Mouse (Mus musculus) stomach, embryonic 14.5 days (tissue): Measurements from ENCODE around the gene Zfr. TPM values are rescaled to one million over a fixed set of nuclear protein-coding genes. Genes with fewer than 3 reads are reported as not detected.

Experiments used
- ATAC-seq: fragments of 200-750 bp; cut with Nextera tagmentation; 2 replicates; pipeline ENCODE4 v1.8.0; 2017; ENCODE audit warnings: low read depth, moderate TSS enrichment; ENCODE audit not compliant: insufficient number of reproducible peaks, insufficient read depth, low FRiP score
- H3K27ac ChIP-seq: fragments of 300-500 bp; sonication (generic); 2 replicates; pipeline ENCODE4 v1.5.1; 2014; ENCODE audit warnings: mild to moderate bottlenecking, low read length, moderate library complexity, mixed read lengths
- H3K27me3 ChIP-seq: fragments of 300-500 bp; sonication (generic); 2 replicates; pipeline ENCODE4 v1.6.1; 2014; ENCODE audit warnings: low read length, control low read depth, mixed read lengths; ENCODE audit not compliant: control insufficient read depth, insufficient read depth
- H3K36me3 ChIP-seq: fragments of 300-500 bp; sonication (generic); 2 replicates; pipeline ENCODE4 v1.6.1; 2014; ENCODE audit warnings: mild to moderate bottlenecking, control low read depth, low read length, moderate library complexity, mixed read lengths; ENCODE audit not compliant: control insufficient read depth, insufficient read depth
- H3K4me1 ChIP-seq: fragments of 300-500 bp; sonication (generic); 2 replicates; pipeline ENCODE4 v1.6.1; 2014; ENCODE audit warnings: low read length, control low read depth, mixed read lengths; ENCODE audit not compliant: control insufficient read depth, insufficient read depth
- H3K4me2 ChIP-seq: fragments of 300-500 bp; sonication (generic); replicated peaks from 2 replicates; pipeline ENCODE4 v1.6.1; 2014; ENCODE audit warnings: low read depth, low read length, control low read depth
- H3K4me3 ChIP-seq: fragments of 300-500 bp; sonication (generic); 2 replicates; pipeline ENCODE4 v1.5.1; 2014; ENCODE audit warnings: low read depth, low read length, control low read depth
- H3K9ac ChIP-seq: fragments of 300-500 bp; sonication (generic); replicated peaks from 2 replicates; pipeline ENCODE4 v1.6.1; 2014; ENCODE audit warnings: low read depth, mild to moderate bottlenecking, control low read depth, low read length, moderate library complexity, mixed read lengths
- H3K9me3 ChIP-seq: fragments of 300-500 bp; sonication (generic); 2 replicates; pipeline ENCODE4 v1.6.1; 2016; ENCODE audit warnings: low read depth, low read length, control low read depth; ENCODE audit not compliant: control insufficient read depth
- WGBS: fragments of 180-500 bp; shearing (Covaris S2); extraction: QIAGEN DNeasy Blood & Tissue Kit; methylation state at CpG from one replicate; pipeline ENCODE4 v1.1.7; 2014; 5-methylcytosine and 5-hydroxymethylcytosine counted together
- polyA plus RNA-seq: library from polyadenylated mRNA; unstranded; fragments of >200 nt; fragmentation: Nextera tagmentation; extraction: Ambion mirVana; gene quantifications from 2 replicates; pipeline ENCODE4 v1.2.1, GENCODE M21; 2014

Zfr gene
- polyA plus RNA-seq, 1 experiment from 2014 or later, result 181 TPM

DNA sequence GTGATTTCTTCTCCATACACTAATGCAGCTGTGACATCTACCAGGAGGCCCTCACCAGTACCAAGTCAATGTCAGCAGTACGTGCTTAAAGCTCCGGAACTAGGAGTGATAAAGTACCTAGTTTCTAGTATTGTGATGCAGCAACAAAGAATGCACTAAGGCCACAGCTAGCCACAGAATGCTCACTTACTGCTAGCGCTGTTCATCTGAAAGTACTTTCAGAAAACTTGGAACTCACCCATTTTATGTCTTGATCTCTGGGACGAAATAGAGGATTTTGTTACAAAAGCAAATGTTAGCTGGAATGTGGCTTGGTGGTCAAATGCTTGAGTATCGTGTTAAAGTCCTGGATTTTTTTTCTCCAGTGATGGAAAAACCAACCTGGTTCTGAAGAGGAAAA lies 30.0 kb upstream of the Zfr start:
- no peak overlapping the region for H3K4me2 ChIP-seq
- 67% methylated on average over 5 of the region's 5 CpGs for WGBS
- no peaks in the 10 kb centered on the region for H3K36me3 ChIP-seq
- no peak overlapping the region for H3K9ac ChIP-seq
- H3K4me3 ChIP-seq, result no peak overlapping the region
- no peaks in the 10 kb centered on the region for H3K9me3 ChIP-seq
- peaks cover 7% of the 10 kb centered on the region; the same call in 1 of the 2 replicates for H3K4me1 ChIP-seq
- H3K27me3 ChIP-seq, result no peaks in the 10 kb centered on the region
- ATAC-seq, result no peak
- no peak overlapping the region for H3K27ac ChIP-seq

DNA sequence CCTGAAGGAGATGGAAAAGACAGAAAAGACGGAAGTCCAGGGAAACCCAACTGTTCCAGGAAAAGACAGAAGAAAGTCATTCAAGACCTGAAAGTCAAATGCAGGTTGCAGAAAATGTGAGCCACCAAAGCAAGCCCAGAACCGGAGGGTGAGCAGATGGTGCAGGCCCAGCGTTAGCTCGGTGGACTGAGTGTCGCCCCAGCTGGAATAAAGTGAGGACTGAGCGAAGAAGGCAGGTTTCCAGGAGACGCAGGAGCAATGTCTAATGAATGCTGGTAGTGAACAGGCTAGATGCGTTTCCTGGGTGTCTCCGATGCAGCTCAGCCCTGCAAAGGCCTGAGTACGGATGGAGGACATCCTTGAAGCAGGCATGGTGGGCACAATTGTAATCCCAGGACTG lies 29.5 kb upstream of the Zfr start:
- Histone ChIP-seq H3K9me3 (no peaks in the 10 kb centered on the region), H3K4me3 (no peak overlapping the region), H3K27ac (no peak overlapping the region), H3K9ac (no peak overlapping the region), H3K36me3 (no peaks in the 10 kb centered on the region), H3K27me3 (no peaks in the 10 kb centered on the region), H3K4me1 (peaks cover 7% of the 10 kb centered on the region; the same call in 1 of the 2 replicates), H3K4me2 (no peak overlapping the region)
- 88% methylated on average over 10 of the region's 10 CpGs for WGBS
- ATAC-seq, result no peak

DNA sequence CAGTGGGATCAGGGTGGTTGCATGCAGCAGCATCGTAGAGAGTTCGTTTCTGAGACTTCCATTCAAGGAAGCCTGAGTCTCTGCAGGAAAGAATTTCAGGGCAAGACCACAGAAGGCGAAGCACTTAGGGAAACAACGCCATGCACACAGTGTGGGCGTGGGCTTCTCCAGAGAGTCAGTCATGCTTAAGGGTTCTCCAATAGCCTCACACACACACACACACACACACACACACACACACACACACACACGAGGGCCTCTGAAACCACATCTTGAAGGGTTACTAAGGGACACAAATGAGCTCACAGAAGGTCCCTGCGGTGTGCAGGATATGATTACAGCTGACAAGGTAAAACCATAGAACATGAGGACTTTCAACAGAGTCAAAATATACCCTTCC lies 27.5 kb upstream of the Zfr start:
- H3K4me2 ChIP-seq, result no peak overlapping the region
- ATAC-seq, result no peak
- no peaks in the 10 kb centered on the region for H3K36me3 ChIP-seq
- 80% methylated on average over 7 of the region's 7 CpGs for WGBS
- H3K4me3 ChIP-seq, result no peak overlapping the region
- no peak overlapping the region for H3K9ac ChIP-seq
- no peaks in the 10 kb centered on the region for H3K4me1 ChIP-seq
- no peaks in the 10 kb centered on the region for H3K9me3 ChIP-seq
- H3K27me3 ChIP-seq, result no peaks in the 10 kb centered on the region
- H3K27ac ChIP-seq, result no peak overlapping the region

DNA sequence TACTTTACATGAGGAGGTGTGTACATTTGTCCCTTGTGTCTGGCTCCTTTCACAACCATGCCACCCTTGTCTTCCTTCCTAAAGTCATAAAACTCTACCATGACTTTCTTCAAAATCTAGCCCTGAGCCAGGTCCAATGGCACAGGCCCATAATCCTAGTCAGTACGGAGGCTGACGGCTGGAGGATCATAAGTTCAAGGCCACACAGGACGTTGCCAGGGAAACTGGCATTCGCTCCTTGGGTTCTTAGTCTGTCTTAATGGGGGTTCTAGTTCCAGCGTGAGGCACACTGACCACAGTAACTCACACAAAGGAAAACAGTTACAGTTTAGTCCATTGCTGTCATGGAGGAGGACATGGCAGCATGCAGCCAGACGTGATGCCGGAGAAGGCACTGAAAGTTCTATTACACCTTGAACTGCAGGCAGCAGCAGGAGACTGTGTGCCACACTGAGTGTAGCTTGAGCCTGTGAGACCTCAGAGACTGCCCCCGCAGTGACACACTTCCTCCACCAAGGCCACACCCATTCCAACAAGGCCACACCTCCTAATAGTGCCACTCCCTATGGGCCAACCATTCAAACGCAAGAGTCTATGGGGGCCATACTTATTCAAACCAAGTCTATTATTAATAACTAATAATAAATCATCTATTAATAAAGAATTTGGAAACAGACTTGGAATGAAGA lies 26.5 kb upstream of the Zfr start:
- no peaks in the 10 kb centered on the region for H3K27me3 ChIP-seq
- H3K27ac ChIP-seq, result no peak overlapping the region
- no peak overlapping the region for H3K4me3 ChIP-seq
- no peak for ATAC-seq
- no peaks in the 10 kb centered on the region for H3K4me1 ChIP-seq
- no peak overlapping the region for H3K4me2 ChIP-seq
- H3K9me3 ChIP-seq, result no peaks in the 10 kb centered on the region
- no peaks in the 10 kb centered on the region for H3K36me3 ChIP-seq
- H3K9ac ChIP-seq, result no peak overlapping the region
- 87% methylated on average over 9 of the region's 9 CpGs for WGBS

DNA sequence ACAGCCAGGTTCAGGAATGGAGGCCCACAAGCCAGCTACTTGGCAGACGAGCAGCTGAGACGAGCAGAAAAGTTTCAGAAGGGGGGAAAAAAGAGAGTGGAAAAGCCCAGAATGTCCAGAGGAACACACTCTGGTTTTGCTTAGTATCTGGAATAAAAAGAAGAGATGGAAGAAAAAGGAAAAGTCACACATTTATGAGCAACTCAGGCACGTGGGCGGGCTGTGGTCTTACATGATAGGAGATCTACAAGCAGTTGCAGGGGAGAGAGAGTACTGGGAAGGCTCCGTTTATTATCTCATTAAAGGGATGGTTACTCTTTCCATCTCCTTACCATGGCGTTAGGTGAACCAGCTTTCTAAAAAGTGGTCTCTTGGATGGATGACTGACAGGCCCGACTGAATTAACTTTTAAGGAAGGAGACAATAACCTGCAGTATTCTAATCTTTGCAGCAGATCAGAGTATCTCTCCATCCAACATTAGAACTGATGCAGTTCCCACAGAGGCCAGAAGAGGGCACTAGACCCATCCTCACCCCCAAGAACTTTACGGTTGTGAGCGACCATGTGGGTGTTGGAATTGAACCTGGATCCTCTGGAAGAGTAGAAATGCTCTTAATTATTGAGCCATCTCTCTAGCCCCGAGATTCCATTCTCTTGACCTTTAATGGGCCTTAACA lies 25.7 kb upstream of the Zfr start:
- no peak overlapping the region for H3K9ac ChIP-seq
- H3K36me3 ChIP-seq, result no peaks in the 10 kb centered on the region
- H3K9me3 ChIP-seq, result no peaks in the 10 kb centered on the region
- no peak overlapping the region for H3K4me3 ChIP-seq
- no peaks in the 10 kb centered on the region for H3K4me1 ChIP-seq
- no peaks in the 10 kb centered on the region for H3K27me3 ChIP-seq
- 60% methylated on average over 10 of the region's 10 CpGs for WGBS
- H3K27ac ChIP-seq, result no peak overlapping the region
- no peak for ATAC-seq
- no peak overlapping the region for H3K4me2 ChIP-seq

DNA sequence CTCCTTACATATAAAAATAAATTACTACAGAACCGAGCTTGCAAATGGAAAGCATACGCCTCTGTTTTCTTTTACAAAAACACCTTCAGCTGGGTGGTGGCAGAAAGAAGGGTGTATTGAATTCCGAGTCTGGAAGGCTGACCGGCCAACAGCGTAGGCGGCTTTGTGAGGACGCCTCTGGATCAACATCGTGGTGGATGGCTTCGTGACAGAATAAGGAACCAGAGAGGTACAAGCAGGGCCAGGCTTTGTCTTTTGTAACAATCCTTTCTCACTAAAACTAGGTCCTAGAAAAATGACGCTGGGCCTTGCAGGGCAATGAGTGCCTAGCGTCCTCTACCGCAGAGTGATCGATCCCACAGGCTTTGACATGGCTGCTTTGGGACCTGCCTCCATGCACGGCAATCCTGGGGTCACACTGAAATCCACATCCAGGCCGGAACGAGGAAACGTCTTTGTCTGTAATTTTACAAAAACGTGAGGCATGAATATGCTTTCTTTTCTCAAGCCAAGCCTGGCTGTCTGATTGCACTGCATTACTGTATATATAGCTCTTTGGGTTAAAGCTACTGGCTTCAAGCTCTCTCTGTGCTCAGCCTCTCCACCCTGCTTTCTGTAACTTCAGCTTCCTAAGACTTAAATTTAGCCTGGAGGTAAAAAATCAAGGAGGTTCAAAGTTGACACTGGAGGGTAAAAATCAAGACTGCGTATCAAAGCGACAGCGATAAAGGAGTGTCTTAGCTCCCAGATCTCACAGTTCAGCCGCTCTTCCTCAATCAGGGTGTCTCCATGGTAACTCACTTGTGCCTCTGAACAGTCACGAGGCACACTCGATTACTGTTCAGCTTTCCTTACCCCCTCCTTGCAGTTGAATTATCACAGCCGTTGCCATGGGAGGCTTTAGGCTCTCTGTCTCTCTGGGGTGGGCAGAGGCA lies 24.3 kb upstream of the Zfr start:
- Histone ChIP-seq H3K4me3 (no peak overlapping the region), H3K36me3 (no peaks in the 10 kb centered on the region), H3K27ac (no peak overlapping the region), H3K4me2 (no peak overlapping the region), H3K27me3 (no peaks in the 10 kb centered on the region), H3K4me1 (no peaks in the 10 kb centered on the region), H3K9me3 (peaks cover 4% of the 10 kb centered on the region; the same call in 1 of the 2 replicates), H3K9ac (no peak overlapping the region)
- WGBS, result 78% methylated on average over 25 of the region's 25 CpGs
- no peak for ATAC-seq

DNA sequence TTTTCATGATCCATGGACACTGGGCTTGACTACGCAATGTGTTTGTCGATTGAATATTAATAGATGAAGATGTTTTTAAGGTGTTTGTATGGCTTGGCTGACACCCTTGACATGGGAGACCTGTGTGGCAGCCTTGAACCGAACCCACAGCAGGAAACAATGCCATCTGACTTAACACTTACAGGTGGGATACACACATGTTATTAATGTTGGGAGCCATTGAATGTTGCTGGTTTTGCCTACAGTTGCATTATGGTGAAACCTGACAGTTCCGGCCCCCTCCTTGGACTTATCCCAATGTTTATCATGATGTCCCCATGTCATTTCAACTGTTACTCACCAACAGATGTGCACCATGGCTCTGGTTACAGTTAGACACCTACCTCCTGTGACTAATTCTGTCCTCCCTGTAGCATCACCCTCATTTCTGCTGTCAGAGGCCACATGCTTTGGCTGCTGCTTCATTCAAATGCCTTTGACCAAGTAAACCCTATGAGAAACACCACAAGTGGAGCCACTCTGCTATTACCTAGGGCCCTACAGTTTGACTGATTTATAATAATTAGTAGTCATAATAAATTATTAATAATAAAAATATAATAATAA lies 23.6 kb upstream of the Zfr start:
- Histone ChIP-seq H3K4me1 (no peaks in the 10 kb centered on the region), H3K9ac (no peak overlapping the region), H3K9me3 (peaks cover 4% of the 10 kb centered on the region; the same call in 1 of the 2 replicates), H3K27ac (no peak overlapping the region), H3K4me3 (no peak overlapping the region), H3K36me3 (no peaks in the 10 kb centered on the region), H3K4me2 (no peak overlapping the region), H3K27me3 (no peaks in the 10 kb centered on the region)
- no peak for ATAC-seq
- WGBS, result 96% methylated on average over 4 of the region's 4 CpGs

DNA sequence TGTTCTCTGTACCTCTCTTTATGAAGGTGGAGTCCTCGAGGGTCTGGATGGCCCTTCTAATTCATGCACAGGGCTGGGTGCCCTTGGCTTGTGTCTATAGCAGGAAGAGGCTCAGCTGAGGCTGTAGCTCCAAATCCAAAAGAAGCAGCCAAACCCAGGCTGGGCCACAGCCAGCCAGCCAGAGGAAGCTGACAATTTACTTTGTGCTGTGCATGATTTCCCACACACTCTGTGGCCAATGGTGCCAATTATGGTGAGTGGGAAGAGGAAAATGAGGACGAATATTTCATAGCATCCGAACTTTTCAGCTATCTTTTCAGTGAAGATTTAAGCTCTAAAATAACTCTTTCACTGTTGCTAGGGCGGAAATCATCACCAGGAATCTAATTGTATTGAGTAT lies 21.2 kb upstream of the Zfr start:
- Histone ChIP-seq H3K4me3 (no peak overlapping the region), H3K9me3 (peaks cover 4% of the 10 kb centered on the region; the same call in 1 of the 2 replicates), H3K9ac (no peak overlapping the region), H3K27ac (no peak overlapping the region), H3K4me1 (no peaks in the 10 kb centered on the region), H3K27me3 (no peaks in the 10 kb centered on the region), H3K36me3 (no peaks in the 10 kb centered on the region), H3K4me2 (no peak overlapping the region)
- no peak for ATAC-seq
- WGBS, result 78% methylated on average over 4 of the region's 4 CpGs
